Mouse (Mus musculus): Measurements from ENCODE around the gene Gclc. TPM values are rescaled to one million over a fixed set of nuclear protein-coding genes. Genes with fewer than 3 reads are reported as not detected.
A peak's percentile ranks its signal among the peaks of the same experiment; 100 is the strongest.

The Gclc gene
- polyA plus RNA-seq, 1 experiment from 2014 or later = 29.7 TPM

DNA sequence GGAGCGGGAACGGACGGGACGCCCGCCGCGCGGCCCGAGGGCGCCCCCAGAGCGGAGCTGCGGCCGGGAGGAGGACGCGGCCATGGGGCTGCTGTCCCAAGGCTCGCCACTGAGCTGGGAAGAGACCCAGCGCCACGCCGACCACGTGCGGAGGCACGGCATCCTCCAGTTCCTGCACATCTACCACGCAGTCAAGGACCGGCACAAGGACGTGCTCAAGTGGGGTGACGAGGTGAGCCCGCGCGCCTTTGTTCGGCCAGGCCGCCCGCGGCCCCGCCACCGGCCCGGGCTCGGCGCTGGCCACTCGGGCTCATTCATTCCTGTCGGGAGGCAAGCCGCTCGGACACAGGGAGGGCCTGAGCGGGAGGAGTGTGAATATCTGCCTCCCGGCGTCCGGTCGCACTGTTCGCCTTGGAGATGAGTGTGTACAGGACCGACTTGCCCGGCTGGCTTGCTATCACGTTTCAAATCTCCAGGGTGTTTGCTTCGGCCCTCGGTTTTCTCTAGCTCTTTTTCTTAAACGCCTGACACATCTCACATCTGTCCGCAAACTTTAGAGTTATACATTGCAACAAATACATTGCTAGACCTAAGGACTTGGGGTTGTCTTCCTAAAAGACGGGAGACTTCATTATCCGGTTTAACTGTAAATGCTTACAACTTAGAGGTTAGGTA lies 530 bp downstream of the Gclc start:
- DNase-seq (ENCODE audit: low spot score) = peak; percentile 73

GRCm38 (mm10) chr9:77755403-77755784 lies 1.1 kb downstream of the Gclc start:
- Histone ChIP-seq H3K4me2 (peak overlapping the region; percentile 64), H3K4me1 (replicated peaks; ENCODE audit: control insufficient read depth, insufficient read depth, low read length) (peaks cover 9% of the 10 kb centered on the region; the same call in 1 of the 2 replicates), H3K4me3 (ENCODE audit: low read depth, low read length) (peak overlapping the region; percentile 83), H3K27ac (ENCODE audit: low read depth, low read length) (peak overlapping the region; percentile 84), H3K9ac (ENCODE audit: low read depth, low read length) (peak overlapping the region; percentile 77), H3K27me3 (replicated peaks; ENCODE audit: control insufficient read depth, insufficient read depth, low read length) (no peaks in the 10 kb centered on the region), H3K9me3 (ENCODE audit: control insufficient read depth, low read length) (no peaks in the 10 kb centered on the region), H3K36me3 (ENCODE audit: control insufficient read depth, insufficient read depth, low read length) (no peaks in the 10 kb centered on the region)
- ATAC-seq (replicated peaks; ENCODE audit: low FRiP score) (no peak), DNase-seq (ENCODE audit: low spot score) (no peak)
- WGBS = 18% methylated on average over 9 of the region's 9 CpGs

More for the DNA sequence above, 530 bp downstream of the Gclc start:
- peak overlapping the region; percentile 64 for H3K4me2 ChIP-seq
- peaks cover 10% of the 10 kb centered on the region; the same call in 1 of the 2 replicates for H3K4me1 ChIP-seq (replicated peaks; ENCODE audit: control insufficient read depth, insufficient read depth, low read length)
- H3K9me3 ChIP-seq (ENCODE audit: control insufficient read depth, low read length) = no peaks in the 10 kb centered on the region
- no peaks in the 10 kb centered on the region for H3K27me3 ChIP-seq (replicated peaks; ENCODE audit: control insufficient read depth, insufficient read depth, low read length)
- H3K27ac ChIP-seq (ENCODE audit: low read depth, low read length) = peak overlapping the region; percentile 84
- WGBS = under 1% methylated on average over 48 of the region's 57 CpGs
- peak; percentile 55 for ATAC-seq (replicated peaks; ENCODE audit: low FRiP score)
- H3K4me3 ChIP-seq (ENCODE audit: low read depth, low read length) = peak overlapping the region; percentile 83
- no peaks in the 10 kb centered on the region for H3K36me3 ChIP-seq (ENCODE audit: control insufficient read depth, insufficient read depth, low read length)
- H3K9ac ChIP-seq (ENCODE audit: low read depth, low read length) = peak overlapping the region; percentile 77

- 18% methylated on average over 9 of the region's 9 CpGs for WGBS
- peak overlapping the region; percentile 77 for H3K9ac ChIP-seq (ENCODE audit: low read depth, low read length)
- 0 out of 2 replicates have a peak overlapping the region, but pooled peaks have one; percentile 17 for H3K27ac ChIP-seq (ENCODE audit: low read depth, low read length)
- peaks cover 9% of the 10 kb centered on the region; the same call in 1 of the 2 replicates for H3K4me1 ChIP-seq (replicated peaks; ENCODE audit: control insufficient read depth, insufficient read depth, low read length)
- no peaks in the 10 kb centered on the region for H3K36me3 ChIP-seq (ENCODE audit: control insufficient read depth, insufficient read depth, low read length)
- DNase-seq (ENCODE audit: low spot score) = peak; percentile 34
- H3K9me3 ChIP-seq (ENCODE audit: control insufficient read depth, low read length) = no peaks in the 10 kb centered on the region
- no peak for ATAC-seq (replicated peaks; ENCODE audit: low FRiP score)
- peak overlapping the region; percentile 64 for H3K4me2 ChIP-seq
- H3K27me3 ChIP-seq (replicated peaks; ENCODE audit: control insufficient read depth, insufficient read depth, low read length) = no peaks in the 10 kb centered on the region
- peak overlapping the region; percentile 83 for H3K4me3 ChIP-seq (ENCODE audit: low read depth, low read length)
These were observed 1.7 kb downstream of the Gclc start for GRCm38 (mm10) chr9:77756076-77756475.

DNA sequence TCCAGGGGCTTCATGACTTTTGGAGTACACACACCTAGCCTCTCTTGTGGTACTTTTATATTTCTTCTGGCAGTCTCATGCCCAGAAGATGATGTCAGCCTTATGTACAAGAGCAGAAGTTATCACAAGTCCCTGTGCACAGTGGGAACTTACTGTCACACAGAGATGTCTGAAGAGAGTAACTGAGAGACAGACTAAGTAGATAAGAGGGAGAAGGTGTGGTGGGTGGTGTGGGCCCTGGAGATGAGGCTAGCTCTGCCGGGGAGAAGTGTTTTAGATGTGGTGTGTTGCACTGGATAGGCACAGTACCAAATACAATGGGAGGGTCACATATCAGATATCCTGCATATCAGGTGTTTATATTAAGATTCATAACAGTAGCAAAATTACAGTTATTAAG lies 3.0 kb downstream of the Gclc start:
- H3K4me2 ChIP-seq = peak overlapping the region; percentile 64
- ATAC-seq (replicated peaks; ENCODE audit: low FRiP score) (peak; percentile 86), DNase-seq (ENCODE audit: low spot score) (no peak)
- H3K36me3 ChIP-seq (ENCODE audit: control insufficient read depth, insufficient read depth, low read length) = no peaks in the 10 kb centered on the region
- H3K4me1 ChIP-seq (replicated peaks; ENCODE audit: control insufficient read depth, insufficient read depth, low read length) = peaks cover 9% of the 10 kb centered on the region; the same call in 1 of the 2 replicates
- WGBS = 32% methylated on average over 1 of the region's 1 CpGs
- no peak overlapping the region for H3K9ac ChIP-seq (ENCODE audit: low read depth, low read length)
- H3K4me3 ChIP-seq (ENCODE audit: low read depth, low read length) = peak overlapping the region; percentile 14
- H3K27me3 ChIP-seq (replicated peaks; ENCODE audit: control insufficient read depth, insufficient read depth, low read length) = no peaks in the 10 kb centered on the region
- no peaks in the 10 kb centered on the region for H3K9me3 ChIP-seq (ENCODE audit: control insufficient read depth, low read length)
- H3K27ac ChIP-seq (ENCODE audit: low read depth, low read length) = peak overlapping the region; percentile 61; the same call in 1 of the 2 replicates

DNA sequence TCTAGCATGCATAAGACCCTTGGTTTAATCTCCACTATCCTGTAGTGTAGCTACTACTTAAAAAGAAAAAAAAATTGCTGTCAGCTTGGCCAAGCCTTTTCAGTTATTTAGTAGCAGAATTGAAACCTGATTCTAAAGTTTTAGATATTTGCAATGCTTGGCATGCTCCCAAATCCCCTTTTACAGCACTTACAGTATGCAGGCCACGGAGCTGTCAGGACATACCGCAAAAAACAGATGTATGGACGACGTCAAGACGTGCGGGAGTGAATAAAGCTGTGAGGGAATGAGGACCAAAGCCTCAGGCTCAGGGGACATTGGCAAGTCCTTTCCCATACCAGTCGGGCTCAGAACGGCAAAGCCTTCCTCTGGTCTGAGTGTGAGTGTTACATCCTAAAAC lies 4.1 kb downstream of the Gclc start:
- Histone ChIP-seq H3K27ac (ENCODE audit: low read depth, low read length) (no peak overlapping the region), H3K9me3 (ENCODE audit: control insufficient read depth, low read length) (no peaks in the 10 kb centered on the region), H3K4me1 (replicated peaks; ENCODE audit: control insufficient read depth, insufficient read depth, low read length) (peaks cover 9% of the 10 kb centered on the region; the same call in 1 of the 2 replicates), H3K4me3 (ENCODE audit: low read depth, low read length) (no peak overlapping the region), H3K27me3 (replicated peaks; ENCODE audit: control insufficient read depth, insufficient read depth, low read length) (no peaks in the 10 kb centered on the region), H3K9ac (ENCODE audit: low read depth, low read length) (no peak overlapping the region), H3K36me3 (ENCODE audit: control insufficient read depth, insufficient read depth, low read length) (peaks cover 4% of the 10 kb centered on the region; the same call in 1 of the 2 replicates), H3K4me2 (no peak overlapping the region)
- ATAC-seq (replicated peaks; ENCODE audit: low FRiP score) = no peak
- DNase-seq (ENCODE audit: low spot score) = no peak
- 81% methylated on average over 8 of the region's 8 CpGs for WGBS

DNA sequence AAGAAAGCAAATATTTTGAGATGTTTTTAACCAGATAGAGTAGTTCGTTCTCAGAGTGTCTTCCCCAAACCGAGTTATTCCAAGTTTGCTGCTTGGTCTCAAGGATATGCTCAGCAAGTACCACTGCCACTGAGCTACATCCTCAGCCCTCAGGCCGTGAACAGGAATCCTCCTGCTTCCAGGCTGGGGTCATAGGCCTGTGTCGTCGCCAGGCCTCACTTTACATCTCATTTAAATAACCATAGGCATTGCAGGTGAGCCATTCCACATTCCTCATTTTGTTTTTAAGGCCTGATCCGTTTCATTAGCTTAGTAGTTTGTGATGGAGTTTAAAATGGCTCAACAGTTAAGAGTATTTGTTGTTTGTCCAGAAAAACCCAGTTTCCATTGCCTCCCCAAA lies 4.8 kb downstream of the Gclc start:
- H3K4me3 ChIP-seq (ENCODE audit: low read depth, low read length) = no peak overlapping the region
- peaks cover 9% of the 10 kb centered on the region; the same call in 1 of the 2 replicates for H3K4me1 ChIP-seq (replicated peaks; ENCODE audit: control insufficient read depth, insufficient read depth, low read length)
- H3K27ac ChIP-seq (ENCODE audit: low read depth, low read length) = no peak overlapping the region
- no peak overlapping the region for H3K9ac ChIP-seq (ENCODE audit: low read depth, low read length)
- H3K27me3 ChIP-seq (replicated peaks; ENCODE audit: control insufficient read depth, insufficient read depth, low read length) = no peaks in the 10 kb centered on the region
- DNase-seq (ENCODE audit: low spot score) (no peak), ATAC-seq (replicated peaks; ENCODE audit: low FRiP score) (no peak)
- peaks cover 6% of the 10 kb centered on the region; the same call in 1 of the 2 replicates for H3K36me3 ChIP-seq (ENCODE audit: control insufficient read depth, insufficient read depth, low read length)
- no peaks in the 10 kb centered on the region for H3K9me3 ChIP-seq (ENCODE audit: control insufficient read depth, low read length)
- WGBS = 81% methylated on average over 6 of the region's 6 CpGs
- no peak overlapping the region for H3K4me2 ChIP-seq

- 86% methylated on average over 6 of the region's 6 CpGs for WGBS
- ATAC-seq (replicated peaks; ENCODE audit: low FRiP score) (no peak), DNase-seq (ENCODE audit: low spot score) (peak; percentile 19)
- H3K4me1 ChIP-seq (replicated peaks; ENCODE audit: control insufficient read depth, insufficient read depth, low read length) = peaks cover 9% of the 10 kb centered on the region; the same call in 1 of the 2 replicates
- no peaks in the 10 kb centered on the region for H3K27me3 ChIP-seq (replicated peaks; ENCODE audit: control insufficient read depth, insufficient read depth, low read length)
- H3K9ac ChIP-seq (ENCODE audit: low read depth, low read length) = no peak overlapping the region
- no peak overlapping the region for H3K4me2 ChIP-seq
- H3K4me3 ChIP-seq (ENCODE audit: low read depth, low read length) = no peak overlapping the region
- no peak overlapping the region for H3K27ac ChIP-seq (ENCODE audit: low read depth, low read length)
- peaks cover 6% of the 10 kb centered on the region; the same call in 1 of the 2 replicates for H3K36me3 ChIP-seq (ENCODE audit: control insufficient read depth, insufficient read depth, low read length)
- no peaks in the 10 kb centered on the region for H3K9me3 ChIP-seq (ENCODE audit: control insufficient read depth, low read length)
These were observed 5.4 kb downstream of the Gclc start for GRCm38 (mm10) chr9:77759756-77760155.

GRCm38 (mm10) chr9:77766218-77766617 lies 11.9 kb downstream of the Gclc start:
- H3K27ac ChIP-seq (ENCODE audit: low read depth, low read length) = no peak overlapping the region
- WGBS = 87% methylated on average over 8 of the region's 8 CpGs

GRCm38 (mm10) chr9:77766767-77767166 lies 12.4 kb downstream of the Gclc start:
- Histone ChIP-seq H3K4me1 (replicated peaks; ENCODE audit: control insufficient read depth, insufficient read depth, low read length) (no peaks in the 10 kb centered on the region), H3K9me3 (ENCODE audit: control insufficient read depth, low read length) (no peaks in the 10 kb centered on the region), H3K36me3 (ENCODE audit: control insufficient read depth, insufficient read depth, low read length) (peaks cover 6% of the 10 kb centered on the region), H3K9ac (ENCODE audit: low read depth, low read length) (no peak overlapping the region), H3K4me3 (ENCODE audit: low read depth, low read length) (no peak overlapping the region), H3K27me3 (replicated peaks; ENCODE audit: control insufficient read depth, insufficient read depth, low read length) (no peaks in the 10 kb centered on the region), H3K4me2 (no peak overlapping the region), H3K27ac (ENCODE audit: low read depth, low read length) (no peak overlapping the region)
- WGBS = 75% methylated on average over 3 of the region's 3 CpGs
- ATAC-seq (replicated peaks; ENCODE audit: low FRiP score) (no peak), DNase-seq (ENCODE audit: low spot score) (no peak)

More at GRCm38 (mm10) chr9:77766218-77766617, 11.9 kb downstream of the Gclc start:
- Histone ChIP-seq H3K27me3 (replicated peaks; ENCODE audit: control insufficient read depth, insufficient read depth, low read length) (no peaks in the 10 kb centered on the region), H3K9ac (ENCODE audit: low read depth, low read length) (no peak overlapping the region), H3K4me1 (replicated peaks; ENCODE audit: control insufficient read depth, insufficient read depth, low read length) (no peaks in the 10 kb centered on the region), H3K36me3 (ENCODE audit: control insufficient read depth, insufficient read depth, low read length) (peaks cover 6% of the 10 kb centered on the region), H3K4me2 (no peak overlapping the region), H3K4me3 (ENCODE audit: low read depth, low read length) (no peak overlapping the region), H3K9me3 (ENCODE audit: control insufficient read depth, low read length) (no peaks in the 10 kb centered on the region)
- ATAC-seq (replicated peaks; ENCODE audit: low FRiP score) (no peak), DNase-seq (ENCODE audit: low spot score) (no peak)

Data from liver, embryonic 11.5 days (tissue).